Mouse (Mus musculus) heart, adult 2 months (tissue): ENCODE results near the gene Csf3r.

Experiments used
- CTCF ChIP-seq: fragments of 200-600 bp; IDR thresholded peaks from 2 replicates; pipeline ENCODE4 v1.8.1; 2022; ENCODE audit warnings: antibody characterized with exemption, mild to moderate bottlenecking, moderate library complexity
- POLR2A ChIP-seq: fragments of 200-500 bp; IDR thresholded peaks from 2 replicates; pipeline ENCODE4 v1.6.1; 2011; ENCODE audit warnings: mild to moderate bottlenecking, low read depth, low read length, control low read depth; ENCODE audit not compliant: insufficient read depth

- TF ChIP-seq POLR2A (no peak), CTCF (no peak)
Measured at GRCm38 (mm10) chr4:126030705-126031104, 6.4 kb downstream of the Csf3r start.
